Mouse (Mus musculus): ENCODE data around the gene Pik3cb. TPM values are rescaled to one million over a fixed set of nuclear protein-coding genes. Genes with fewer than 3 reads are reported as not detected.
A peak's percentile ranks its signal among the peaks of the same experiment; 100 is the strongest.

Pik3cb gene
- polyA plus RNA-seq, 1 experiment from 2014 or later, result 0.51 TPM

- Histone ChIP-seq H3K27ac (replicated peaks; ENCODE audit: low read depth, low read length) (no peak overlapping the region), H3K36me3 (ENCODE audit: control insufficient read depth, insufficient read depth, low read length) (no peaks in the 10 kb centered on the region), H3K27me3 (ENCODE audit: control insufficient read depth, insufficient read depth, low read length) (no peaks in the 10 kb centered on the region), H3K9ac (ENCODE audit: low read length) (no peak overlapping the region), H3K4me3 (ENCODE audit: low read depth, low read length) (no peak overlapping the region), H3K9me3 (ENCODE audit: control insufficient read depth, low read length) (no peaks in the 10 kb centered on the region), H3K4me2 (ENCODE audit: low read depth, severe bottlenecking) (no peak overlapping the region), H3K4me1 (ENCODE audit: control insufficient read depth, insufficient read depth, low read length) (no peaks in the 10 kb centered on the region)
- 90% methylated on average over 4 of the region's 4 CpGs for WGBS
- DNase-seq (ENCODE audit: low spot score) (no peak), ATAC-seq (ENCODE audit: insufficient number of reproducible peaks, low FRiP score, low TSS enrichment, low read depth) (no peak)
These were observed 50.5 kb downstream of the Pik3cb start for GRCm38 (mm10) chr9:99089904-99090303.

GRCm38 (mm10) chr9:99081718-99082117 is 58.7 kb downstream of the Pik3cb start:
- DNase-seq (ENCODE audit: low spot score), result no peak
- no peak for ATAC-seq (ENCODE audit: insufficient number of reproducible peaks, low FRiP score, low TSS enrichment, low read depth)
- Histone ChIP-seq H3K27ac (replicated peaks; ENCODE audit: low read depth, low read length) (no peak overlapping the region), H3K4me3 (ENCODE audit: low read depth, low read length) (no peak overlapping the region), H3K9ac (ENCODE audit: low read length) (no peak overlapping the region), H3K27me3 (ENCODE audit: control insufficient read depth, insufficient read depth, low read length) (no peaks in the 10 kb centered on the region), H3K4me1 (ENCODE audit: control insufficient read depth, insufficient read depth, low read length) (no peaks in the 10 kb centered on the region), H3K36me3 (ENCODE audit: control insufficient read depth, insufficient read depth, low read length) (no peaks in the 10 kb centered on the region), H3K4me2 (ENCODE audit: low read depth, severe bottlenecking) (no peak overlapping the region), H3K9me3 (ENCODE audit: control insufficient read depth, low read length) (no peaks in the 10 kb centered on the region)
- WGBS, result 94% methylated on average over 5 of the region's 5 CpGs

- 86% methylated on average over 3 of the region's 3 CpGs for WGBS
- H3K27ac ChIP-seq (replicated peaks; ENCODE audit: low read depth, low read length), result no peak overlapping the region
- H3K36me3 ChIP-seq (ENCODE audit: control insufficient read depth, insufficient read depth, low read length), result no peaks in the 10 kb centered on the region
- ATAC-seq (ENCODE audit: insufficient number of reproducible peaks, low FRiP score, low TSS enrichment, low read depth), result no peak
- no peaks in the 10 kb centered on the region for H3K4me1 ChIP-seq (ENCODE audit: control insufficient read depth, insufficient read depth, low read length)
- DNase-seq (ENCODE audit: low spot score), result no peak
- H3K9ac ChIP-seq (ENCODE audit: low read length), result no peak overlapping the region
- H3K4me2 ChIP-seq (ENCODE audit: low read depth, severe bottlenecking), result no peak overlapping the region
- no peaks in the 10 kb centered on the region for H3K9me3 ChIP-seq (ENCODE audit: control insufficient read depth, low read length)
- H3K27me3 ChIP-seq (ENCODE audit: control insufficient read depth, insufficient read depth, low read length), result no peaks in the 10 kb centered on the region
- H3K4me3 ChIP-seq (ENCODE audit: low read depth, low read length), result no peak overlapping the region
These were observed 59.1 kb downstream of the Pik3cb start for GRCm38 (mm10) chr9:99081308-99081707.

- ATAC-seq (ENCODE audit: insufficient number of reproducible peaks, low FRiP score, low TSS enrichment, low read depth), result no peak
- DNase-seq (ENCODE audit: low spot score), result no peak
- 93% methylated on average over 2 of the region's 2 CpGs for WGBS
These were observed 59.8 kb downstream of the Pik3cb start for GRCm38 (mm10) chr9:99080657-99081056.

GRCm38 (mm10) chr9:99074462-99074861 is 66.0 kb downstream of the Pik3cb start:
- H3K9ac ChIP-seq (ENCODE audit: low read length), result no peak overlapping the region
- 84% methylated on average over 2 of the region's 2 CpGs for WGBS
- H3K27me3 ChIP-seq (ENCODE audit: control insufficient read depth, insufficient read depth, low read length), result no peaks in the 10 kb centered on the region
- ATAC-seq (ENCODE audit: insufficient number of reproducible peaks, low FRiP score, low TSS enrichment, low read depth) (no peak), DNase-seq (ENCODE audit: low spot score) (no peak)
- H3K27ac ChIP-seq (replicated peaks; ENCODE audit: low read depth, low read length), result no peak overlapping the region
- no peaks in the 10 kb centered on the region for H3K36me3 ChIP-seq (ENCODE audit: control insufficient read depth, insufficient read depth, low read length)
- no peak overlapping the region for H3K4me3 ChIP-seq (ENCODE audit: low read depth, low read length)
- no peaks in the 10 kb centered on the region for H3K9me3 ChIP-seq (ENCODE audit: control insufficient read depth, low read length)
- H3K4me2 ChIP-seq (ENCODE audit: low read depth, severe bottlenecking), result no peak overlapping the region
- no peaks in the 10 kb centered on the region for H3K4me1 ChIP-seq (ENCODE audit: control insufficient read depth, insufficient read depth, low read length)

More at GRCm38 (mm10) chr9:99080657-99081056, 59.8 kb downstream of the Pik3cb start:
- H3K27me3 ChIP-seq (ENCODE audit: control insufficient read depth, insufficient read depth, low read length), result no peaks in the 10 kb centered on the region
- no peaks in the 10 kb centered on the region for H3K36me3 ChIP-seq (ENCODE audit: control insufficient read depth, insufficient read depth, low read length)
- no peak overlapping the region for H3K4me3 ChIP-seq (ENCODE audit: low read depth, low read length)
- no peak overlapping the region for H3K4me2 ChIP-seq (ENCODE audit: low read depth, severe bottlenecking)
- no peak overlapping the region for H3K27ac ChIP-seq (replicated peaks; ENCODE audit: low read depth, low read length)
- no peaks in the 10 kb centered on the region for H3K9me3 ChIP-seq (ENCODE audit: control insufficient read depth, low read length)
- no peak overlapping the region for H3K9ac ChIP-seq (ENCODE audit: low read length)
- no peaks in the 10 kb centered on the region for H3K4me1 ChIP-seq (ENCODE audit: control insufficient read depth, insufficient read depth, low read length)

GRCm38 (mm10) chr9:99072538-99072937 is 67.9 kb downstream of the Pik3cb start:
- Histone ChIP-seq H3K36me3 (ENCODE audit: control insufficient read depth, insufficient read depth, low read length) (no peaks in the 10 kb centered on the region), H3K4me3 (ENCODE audit: low read depth, low read length) (no peak overlapping the region), H3K9ac (ENCODE audit: low read length) (no peak overlapping the region), H3K4me1 (ENCODE audit: control insufficient read depth, insufficient read depth, low read length) (no peaks in the 10 kb centered on the region), H3K27me3 (ENCODE audit: control insufficient read depth, insufficient read depth, low read length) (no peaks in the 10 kb centered on the region), H3K27ac (replicated peaks; ENCODE audit: low read depth, low read length) (no peak overlapping the region), H3K9me3 (ENCODE audit: control insufficient read depth, low read length) (no peaks in the 10 kb centered on the region), H3K4me2 (ENCODE audit: low read depth, severe bottlenecking) (no peak overlapping the region)
- WGBS, result 69% methylated on average over 4 of the region's 4 CpGs
- DNase-seq (ENCODE audit: low spot score) (no peak), ATAC-seq (ENCODE audit: insufficient number of reproducible peaks, low FRiP score, low TSS enrichment, low read depth) (no peak)

- Histone ChIP-seq H3K9me3 (ENCODE audit: control insufficient read depth, low read length) (no peaks in the 10 kb centered on the region), H3K36me3 (ENCODE audit: control insufficient read depth, insufficient read depth, low read length) (no peaks in the 10 kb centered on the region), H3K4me1 (ENCODE audit: control insufficient read depth, insufficient read depth, low read length) (no peaks in the 10 kb centered on the region), H3K4me3 (ENCODE audit: low read depth, low read length) (no peak overlapping the region), H3K27me3 (ENCODE audit: control insufficient read depth, insufficient read depth, low read length) (no peaks in the 10 kb centered on the region), H3K27ac (replicated peaks; ENCODE audit: low read depth, low read length) (no peak overlapping the region), H3K4me2 (ENCODE audit: low read depth, severe bottlenecking) (no peak overlapping the region), H3K9ac (ENCODE audit: low read length) (no peak overlapping the region)
- ATAC-seq (ENCODE audit: insufficient number of reproducible peaks, low FRiP score, low TSS enrichment, low read depth) (no peak), DNase-seq (ENCODE audit: low spot score) (no peak)
- WGBS, result 88% methylated on average over 5 of the region's 5 CpGs
These were observed 75.1 kb downstream of the Pik3cb start for GRCm38 (mm10) chr9:99065311-99065710.

- no peak overlapping the region for H3K4me3 ChIP-seq (ENCODE audit: low read depth, low read length)
These were observed 76.2 kb downstream of the Pik3cb start for GRCm38 (mm10) chr9:99064216-99064615.

GRCm38 (mm10) chr9:99062544-99062943 is 77.9 kb downstream of the Pik3cb start:
- Histone ChIP-seq H3K4me2 (ENCODE audit: low read depth, severe bottlenecking) (no peak overlapping the region), H3K36me3 (ENCODE audit: control insufficient read depth, insufficient read depth, low read length) (no peaks in the 10 kb centered on the region), H3K9me3 (ENCODE audit: control insufficient read depth, low read length) (no peaks in the 10 kb centered on the region), H3K27me3 (ENCODE audit: control insufficient read depth, insufficient read depth, low read length) (no peaks in the 10 kb centered on the region), H3K9ac (ENCODE audit: low read length) (no peak overlapping the region), H3K4me3 (ENCODE audit: low read depth, low read length) (no peak overlapping the region), H3K27ac (replicated peaks; ENCODE audit: low read depth, low read length) (no peak overlapping the region), H3K4me1 (ENCODE audit: control insufficient read depth, insufficient read depth, low read length) (no peaks in the 10 kb centered on the region)
- DNase-seq (ENCODE audit: low spot score) (peak; percentile 86), ATAC-seq (ENCODE audit: insufficient number of reproducible peaks, low FRiP score, low TSS enrichment, low read depth) (no peak)
- WGBS, result 40% methylated on average over 7 of the region's 7 CpGs

More at GRCm38 (mm10) chr9:99064216-99064615, 76.2 kb downstream of the Pik3cb start:
- Histone ChIP-seq H3K9ac (ENCODE audit: low read length) (no peak overlapping the region), H3K4me1 (ENCODE audit: control insufficient read depth, insufficient read depth, low read length) (no peaks in the 10 kb centered on the region), H3K4me2 (ENCODE audit: low read depth, severe bottlenecking) (no peak overlapping the region), H3K9me3 (ENCODE audit: control insufficient read depth, low read length) (no peaks in the 10 kb centered on the region), H3K36me3 (ENCODE audit: control insufficient read depth, insufficient read depth, low read length) (no peaks in the 10 kb centered on the region), H3K27ac (replicated peaks; ENCODE audit: low read depth, low read length) (no peak overlapping the region), H3K27me3 (ENCODE audit: control insufficient read depth, insufficient read depth, low read length) (no peaks in the 10 kb centered on the region)
- DNase-seq (ENCODE audit: low spot score), result no peak
- WGBS, result 65% methylated on average over 2 of the region's 2 CpGs
- no peak for ATAC-seq (ENCODE audit: insufficient number of reproducible peaks, low FRiP score, low TSS enrichment, low read depth)

Data from limb, embryonic 11.5 days (tissue).